ENCODE assay signal across 8 mouse cellular contexts in genomic region chr6:72615561-72616375, GRCm38 (mm10). TPM values are rescaled to one million over a fixed set of nuclear protein-coding genes. Genes with fewer than 3 reads are reported as not detected.
DNase-seq lines count a peak whose midpoint lies in the region; ATAC-seq and TF ChIP-seq lines count a peak whose summit lies in the region.

No protein-coding gene starts in this region.

- H3K4me1 ChIP-seq in kidney, embryonic 15.5 days, result peaks cover 48% of the 10 kb centered on the region
- peaks cover 17% of the 10 kb centered on the region for H3K4me1 ChIP-seq in forebrain, embryonic 14.5 days (ENCODE audit: control insufficient read depth, insufficient read depth, low read length)
- peaks cover 17 to 27% of the 10 kb centered on the region in 2 experiments for H3K4me1 ChIP-seq in liver, embryonic 14.5 days (replicated peaks; ENCODE audit: control insufficient read depth in 2 of 2, insufficient read depth in 2 of 2, low read length in 1 of 2)
- peaks cover 13% of the 10 kb centered on the region for H3K4me1 ChIP-seq in stomach, postnatal 0 days (replicated peaks; ENCODE audit: control insufficient read depth, insufficient read depth)

- TF ChIP-seq EP300 in liver, embryonic 14.5 days (IDR thresholded peaks at IDR 0.05; ENCODE audit: low read depth), result no peak
- no peak for TF ChIP-seq EP300 in stomach, postnatal 0 days (optimal IDR thresholded peaks at IDR 0.05)

- TF ChIP-seq CTCF in liver, embryonic 14.5 days (IDR thresholded peaks at IDR 0.05; ENCODE audit: low read depth), result no peak
- no peak for TF ChIP-seq CTCF in stomach, postnatal 0 days (IDR thresholded peaks at IDR 0.05; ENCODE audit: low read depth)

- peak overlapping the region; percentile 92 for H3K4me2 ChIP-seq in kidney, embryonic 15.5 days
- peak overlapping the region; percentile 86 for H3K4me2 ChIP-seq in forebrain, embryonic 14.5 days (ENCODE audit: low read length)
- peak overlapping the region; percentile 90 for H3K4me2 ChIP-seq in liver, embryonic 14.5 days (ENCODE audit: low read depth)
- H3K4me2 ChIP-seq in stomach, postnatal 0 days (replicated peaks; ENCODE audit: low read depth), result peak overlapping the region; percentile 94

- H3K27me3 ChIP-seq in kidney, embryonic 15.5 days, result no peaks in the 10 kb centered on the region
- no peaks in the 10 kb centered on the region for H3K27me3 ChIP-seq in forebrain, embryonic 14.5 days (replicated peaks; ENCODE audit: control insufficient read depth, insufficient read depth, low read length)
- H3K27me3 ChIP-seq in liver, embryonic 14.5 days (ENCODE audit: control insufficient read depth, insufficient read depth, low read length), result no peaks in the 10 kb centered on the region
- H3K27me3 ChIP-seq in stomach, postnatal 0 days (ENCODE audit: control insufficient read depth, insufficient read depth, low read length), result no peaks in the 10 kb centered on the region

- H3K4me3 ChIP-seq in kidney, embryonic 15.5 days (replicated peaks), result peak overlapping the region; percentile 94
- H3K4me3 ChIP-seq in forebrain, embryonic 14.5 days (ENCODE audit: low read depth, low read length), result peak overlapping the region; percentile 53
- H3K4me3 ChIP-seq in liver, embryonic 14.5 days (ENCODE audit: insufficient read depth in 1 of 2, low read depth in 2 of 2, low read length in 2 of 2), result peak overlapping the region; percentile 96 to 97
- peak overlapping the region; percentile 85 for H3K4me3 ChIP-seq in stomach, postnatal 0 days (ENCODE audit: low read depth, low read length)

- no peak for ATAC-seq in kidney, embryonic 15.5 days (replicated peaks; ENCODE audit: low FRiP score)
- ATAC-seq in forebrain, embryonic 14.5 days, result no peak
- peak; percentile 9; the same call in 1 of the 2 replicates for ATAC-seq in liver, embryonic 14.5 days (ENCODE audit: insufficient read depth)
- no peak for ATAC-seq in stomach, postnatal 0 days (ENCODE audit: low FRiP score, low TSS enrichment)

- no peaks in the 10 kb centered on the region for H3K9me3 ChIP-seq in kidney, embryonic 15.5 days (replicated peaks)
- no peaks in the 10 kb centered on the region for H3K9me3 ChIP-seq in forebrain, embryonic 14.5 days (replicated peaks; ENCODE audit: control insufficient read depth, low read length)
- no peaks in the 10 kb centered on the region for H3K9me3 ChIP-seq in liver, embryonic 14.5 days (ENCODE audit: control insufficient read depth, low read length)
- H3K9me3 ChIP-seq in stomach, postnatal 0 days (ENCODE audit: control insufficient read depth, low read length), result no peaks in the 10 kb centered on the region

- no peak overlapping the region for H3K27ac ChIP-seq in kidney, embryonic 15.5 days
- no peak overlapping the region for H3K27ac ChIP-seq in forebrain, embryonic 14.5 days (ENCODE audit: low read depth, low read length)
- H3K27ac ChIP-seq in liver, embryonic 14.5 days, result peak overlapping the region; percentile 20; the same call in 1 of the 2 replicates
- H3K27ac ChIP-seq in stomach, postnatal 0 days (replicated peaks), result peak overlapping the region; percentile 53

- no peak for DNase-seq in kidney, adult 9 months
- DNase-seq in NIH3T3 (ENCODE audit: low read depth), result peak; percentile 20
- DNase-seq in forebrain, embryonic 14.5 days (ENCODE audit: low spot score), result no peak
- DNase-seq in liver, embryonic 14.5 days (ENCODE audit: low read depth in 3 of 3, low spot score in 3 of 3), result no peak
- DNase-seq in stomach, postnatal 0 days (ENCODE audit: low spot score), result peak; percentile 23
- no peak for DNase-seq in adrenal gland, postnatal 10 days
- DNase-seq in frontal cortex, adult 2 months (ENCODE audit: extremely low spot score in 1 of 2, low spot score in 1 of 2), result no peak

- peak overlapping the region; percentile 56 for H3K9ac ChIP-seq in kidney, embryonic 15.5 days
- H3K9ac ChIP-seq in forebrain, embryonic 14.5 days (ENCODE audit: low read length), result peak overlapping the region; percentile 82
- H3K9ac ChIP-seq in liver, embryonic 14.5 days (replicated peaks), result peak overlapping the region; percentile 93
- peak overlapping the region; percentile 79 for H3K9ac ChIP-seq in stomach, postnatal 0 days (ENCODE audit: low read length)

- peaks cover 30% of the 10 kb centered on the region for H3K36me3 ChIP-seq in kidney, embryonic 15.5 days
- H3K36me3 ChIP-seq in forebrain, embryonic 14.5 days (ENCODE audit: control insufficient read depth, insufficient read depth, low read length), result peaks cover 26% of the 10 kb centered on the region
- H3K36me3 ChIP-seq in liver, embryonic 14.5 days (replicated peaks; ENCODE audit: control insufficient read depth, insufficient read depth, low read depth), result peaks cover 19% of the 10 kb centered on the region
- H3K36me3 ChIP-seq in stomach, postnatal 0 days (ENCODE audit: control insufficient read depth, insufficient read depth, low read length), result peaks cover 3% of the 10 kb centered on the region; the same call in 1 of the 2 replicates

- WGBS in kidney, embryonic 15.5 days, result 23% methylated on average over 25 of the region's 25 CpGs
- WGBS in forebrain, embryonic 14.5 days, result 33% methylated on average over 25 of the region's 25 CpGs
- 12% methylated on average over 25 of the region's 25 CpGs for WGBS in liver, embryonic 14.5 days (ENCODE audit: insufficient replicate concordance)
- 18% methylated on average over 25 of the region's 25 CpGs for WGBS in stomach, postnatal 0 days

RNA-seq across cellular contexts. Expression of gene Tgoln1, which starts 1.0 kb away (rescaled TPM):
- polyA plus RNA-seq in kidney, embryonic 15.5 days (2015; fragmentation: Nextera tagmentation; extraction: Ambion mirVana), result 37.5 and 39.5 TPM in 2 replicates
- 34.0 and 37.8 TPM in 2 replicates for polyA plus RNA-seq in forebrain, embryonic 14.5 days (2014; fragmentation: Nextera tagmentation; extraction: Ambion mirVana)
- polyA plus RNA-seq in liver, embryonic 14.5 days (2012; rRNA removed), result 6.8 and 7.8 TPM in 2 replicates
- polyA plus RNA-seq in liver, embryonic 14.5 days (2014; fragmentation: Nextera tagmentation; extraction: Ambion mirVana), result 13.4 and 14.9 TPM in 2 replicates
- 37.2 and 37.7 TPM in 2 replicates for polyA plus RNA-seq in stomach, postnatal 0 days (2015; fragmentation: Nextera tagmentation; extraction: Ambion mirVana)
- 100 to 1,000 TPM in 1 of 2 experiments, 10 to 100 TPM in 1; 92.7 to 121 TPM for total RNA-seq in adrenal gland, postnatal 10 days (2021)
- 60.7 and 68.7 TPM in 2 replicates for polyA plus RNA-seq in frontal cortex, adult 2 months (2012; rRNA removed)

RNA-seq across cellular contexts. Expression of gene Retsat, which starts 17.5 kb away (rescaled TPM):
- 22.1 and 24.6 TPM in 2 replicates for polyA plus RNA-seq in kidney, embryonic 15.5 days (2015; fragmentation: Nextera tagmentation; extraction: Ambion mirVana)
- polyA plus RNA-seq in forebrain, embryonic 14.5 days (2014; fragmentation: Nextera tagmentation; extraction: Ambion mirVana), result 6.6 and 8.4 TPM in 2 replicates
- 5.1 and 5.3 TPM in 2 replicates for polyA plus RNA-seq in liver, embryonic 14.5 days (2012; rRNA removed)
- 11.1 and 13.6 TPM in 2 replicates for polyA plus RNA-seq in liver, embryonic 14.5 days (2014; fragmentation: Nextera tagmentation; extraction: Ambion mirVana)
- 54.1 TPM in 2 replicates for polyA plus RNA-seq in stomach, postnatal 0 days (2015; fragmentation: Nextera tagmentation; extraction: Ambion mirVana)
- 100 to 1,000 TPM; 359 to 375 TPM for total RNA-seq in adrenal gland, postnatal 10 days (2021)
- 10.1 TPM in 2 replicates for polyA plus RNA-seq in frontal cortex, adult 2 months (2012; rRNA removed)

RNA-seq across cellular contexts. Expression of gene Elmod3, which starts 17.6 kb away (rescaled TPM):
- 14.6 and 16.8 TPM in 2 replicates for polyA plus RNA-seq in kidney, embryonic 15.5 days (2015; fragmentation: Nextera tagmentation; extraction: Ambion mirVana)
- polyA plus RNA-seq in forebrain, embryonic 14.5 days (2014; fragmentation: Nextera tagmentation; extraction: Ambion mirVana), result 19.2 and 20.1 TPM in 2 replicates
- 2.9 and 3.6 TPM in 2 replicates for polyA plus RNA-seq in liver, embryonic 14.5 days (2012; rRNA removed)
- polyA plus RNA-seq in liver, embryonic 14.5 days (2014; fragmentation: Nextera tagmentation; extraction: Ambion mirVana), result 4.9 and 5.2 TPM in 2 replicates
- polyA plus RNA-seq in stomach, postnatal 0 days (2015; fragmentation: Nextera tagmentation; extraction: Ambion mirVana), result 13.3 and 15.8 TPM in 2 replicates
- 10 to 100 TPM; 13.3 to 15.8 TPM for total RNA-seq in adrenal gland, postnatal 10 days (2021)
- polyA plus RNA-seq in frontal cortex, adult 2 months (2012; rRNA removed), result 24.0 and 25.0 TPM in 2 replicates

Comparison
In these comparisons a context has a peak if more than half of its experiments do, and no peak if none do; other contexts are left out.
1. H3K27ac ChIP-seq: peak in liver, embryonic 14.5 days (single experiment) and stomach, postnatal 0 days (single experiment); none in kidney, embryonic 15.5 days (single experiment) and forebrain, embryonic 14.5 days (single experiment).
2. DNase-seq: peak in NIH3T3 (single experiment) and stomach, postnatal 0 days (single experiment); none in kidney, adult 9 months (single experiment), forebrain, embryonic 14.5 days (single experiment), liver, embryonic 14.5 days (0 of 3), adrenal gland, postnatal 10 days (single experiment) and frontal cortex, adult 2 months (0 of 2).
3. Peak in every context shown above with its lines, with median percentiles within 50 percentile points of each other: H3K4me2 ChIP-seq, H3K4me3 ChIP-seq and H3K9ac ChIP-seq.